Mouse (Mus musculus) embryonic facial prominence, embryonic 10.5 days (tissue): ENCODE measurements around the gene BC025446. TPM values are rescaled to one million over a fixed set of nuclear protein-coding genes. Genes with fewer than 3 reads are reported as not detected.

Experiments
- DNase-seq: peaks from one replicate; pipeline ENCODE4 v3.0.0-alpha.2; 2017; ENCODE audit warnings: low spot score
- H3K27ac ChIP-seq: fragments of 300-500 bp; sonication (generic); replicated peaks from 2 replicates; pipeline ENCODE4 v1.5.1; 2016; ENCODE audit warnings: mild to moderate bottlenecking
- H3K27me3 ChIP-seq: fragments of 300-500 bp; sonication (generic); replicated peaks from 2 replicates; pipeline ENCODE4 v1.6.1; 2016; ENCODE audit warnings: low read depth, mild to moderate bottlenecking; ENCODE audit not compliant: poor library complexity, severe bottlenecking
- H3K36me3 ChIP-seq: fragments of 300-500 bp; sonication (generic); replicated peaks from 2 replicates; pipeline ENCODE4 v1.6.1; 2016; ENCODE audit warnings: mild to moderate bottlenecking, moderate library complexity
- H3K4me1 ChIP-seq: fragments of 300-500 bp; sonication (generic); 2 replicates; pipeline ENCODE4 v1.6.1; 2016
- H3K4me3 ChIP-seq: fragments of 300-500 bp; sonication (generic); 2 replicates; pipeline ENCODE4 v1.5.1; 2016; ENCODE audit warnings: mild to moderate bottlenecking, moderate library complexity
- H3K9me3 ChIP-seq: fragments of 300-500 bp; sonication (generic); 2 replicates; pipeline ENCODE4 v1.6.1; 2016; ENCODE audit warnings: mild to moderate bottlenecking
- WGBS: fragments of 180-500 bp; shearing (Covaris S2); methylation state at CpG from one replicate; pipeline ENCODE4 v1.1.7; 2016; 5-methylcytosine and 5-hydroxymethylcytosine counted together
- polyA plus RNA-seq: library from polyadenylated mRNA; unstranded; fragments of >200 nt; fragmentation: Nextera tagmentation; extraction: Ambion mirVana; gene quantifications from 2 replicates; pipeline ENCODE4 v1.2.1, GENCODE M21; 2016

BC025446 gene
- polyA plus RNA-seq, 1 experiment from 2014 or later: not detected

GRCm38 (mm10) chr15:75266626-75267025 is 50.5 kb downstream of the BC025446 start:
- H3K27me3 ChIP-seq: no peaks in the 10 kb centered on the region
- no peak for DNase-seq
- no peak overlapping the region for H3K4me3 ChIP-seq
- 0 out of 2 replicates have a peak, but pooled peaks cover 3% of the 10 kb centered on the region for H3K9me3 ChIP-seq
- H3K4me1 ChIP-seq: no peaks in the 10 kb centered on the region
- no peak overlapping the region for H3K27ac ChIP-seq
- no peaks in the 10 kb centered on the region for H3K36me3 ChIP-seq
- WGBS: 71% methylated on average over 1 of the region's 1 CpGs

- DNase-seq: no peak
- H3K36me3 ChIP-seq: no peaks in the 10 kb centered on the region
- no peak within 1 kb of the TSS for H3K4me3 ChIP-seq
- H3K4me1 ChIP-seq: no peaks in the 10 kb centered on the region
- no peaks in the 10 kb centered on the region for H3K27me3 ChIP-seq
- H3K9me3 ChIP-seq: 0 out of 2 replicates have a peak, but pooled peaks cover 6% of the 10 kb centered on the region
- H3K27ac ChIP-seq: no peak within 1 kb of the TSS
These were observed 51.9 kb downstream of the BC025446 start, which contains the start of gene Ly6f for GRCm38 (mm10) chr15:75268121-75268520. Ly6f (plus strand) TSS chr15:75268421.

GRCm38 (mm10) chr15:75268916-75269829 is 53.0 kb downstream of the BC025446 start:
- Histone ChIP-seq H3K27me3 (no peaks in the 10 kb centered on the region), H3K4me3 (no peak overlapping the region), H3K9me3 (0 out of 2 replicates have a peak, but pooled peaks cover 6% of the 10 kb centered on the region), H3K36me3 (no peaks in the 10 kb centered on the region), H3K27ac (no peak overlapping the region), H3K4me1 (no peaks in the 10 kb centered on the region)
- no peak for DNase-seq
- 76% methylated on average over 5 of the region's 5 CpGs for WGBS

- Histone ChIP-seq H3K27ac (no peak overlapping the region), H3K4me3 (no peak overlapping the region), H3K36me3 (no peaks in the 10 kb centered on the region), H3K4me1 (no peaks in the 10 kb centered on the region), H3K27me3 (no peaks in the 10 kb centered on the region), H3K9me3 (0 out of 2 replicates have a peak, but pooled peaks cover 6% of the 10 kb centered on the region)
- DNase-seq: no peak
These were observed 54.0 kb downstream of the BC025446 start for GRCm38 (mm10) chr15:75270169-75270568.

- Histone ChIP-seq H3K27me3 (no peaks in the 10 kb centered on the region), H3K9me3 (0 out of 2 replicates have a peak, but pooled peaks cover 4% of the 10 kb centered on the region), H3K4me1 (no peaks in the 10 kb centered on the region), H3K27ac (no peak overlapping the region), H3K4me3 (no peak overlapping the region), H3K36me3 (no peaks in the 10 kb centered on the region)
- 82% methylated on average over 3 of the region's 3 CpGs for WGBS
- DNase-seq: no peak
These were observed 54.7 kb downstream of the BC025446 start for GRCm38 (mm10) chr15:75270691-75271362.

GRCm38 (mm10) chr15:75271426-75271825 is 55.2 kb downstream of the BC025446 start:
- Histone ChIP-seq H3K9me3 (0 out of 2 replicates have a peak, but pooled peaks cover 4% of the 10 kb centered on the region), H3K36me3 (no peaks in the 10 kb centered on the region), H3K27ac (no peak overlapping the region), H3K4me3 (no peak overlapping the region), H3K4me1 (no peaks in the 10 kb centered on the region), H3K27me3 (no peaks in the 10 kb centered on the region)
- whole genome bisulfite sequencing: 65% methylated on average over 1 of the region's 1 CpGs
- DNase-seq: no peak

- H3K36me3 ChIP-seq: no peaks in the 10 kb centered on the region
- H3K27me3 ChIP-seq: no peaks in the 10 kb centered on the region
- no peaks in the 10 kb centered on the region for H3K4me1 ChIP-seq
- WGBS: 74% methylated on average over 3 of the region's 3 CpGs
- H3K27ac ChIP-seq: no peak overlapping the region
- 0 out of 2 replicates have a peak, but pooled peaks cover 4% of the 10 kb centered on the region for H3K9me3 ChIP-seq
- DNase-seq: no peak
- H3K4me3 ChIP-seq: no peak overlapping the region
These were observed 55.7 kb downstream of the BC025446 start for GRCm38 (mm10) chr15:75271891-75272290.

Other genes with a start within 250 kb of the BC025446 start
- gene Ly6i, start 232.9 kb upstream of the BC025446 start, polyA plus RNA-seq: not detected in 2 replicates
- 0.44 TPM in 1 of 2 replicates, not detected in the other for gene Ly6a, start 218.3 kb upstream of the BC025446 start, polyA plus RNA-seq
- 0.60 and 0.72 TPM in 2 replicates for gene Ly6c1, start 167.5 kb upstream of the BC025446 start, polyA plus RNA-seq
- gene Ly6c2, start 104.4 kb upstream of the BC025446 start, polyA plus RNA-seq: not detected in 2 replicates
- not detected in 2 replicates for gene Ly6g, start 61.1 kb upstream of the BC025446 start, polyA plus RNA-seq
- not detected in 2 replicates for gene Ly6f, start 52.0 kb downstream of the BC025446 start, polyA plus RNA-seq